ENCODE assay signal across 17 mouse cellular contexts in genomic region chr2:16414340-16414976, GRCm38 (mm10).
"Had no signal": no experiment of that assay in that cellular context is flagged by ENCODE, and none has a peak within 500 bp of the region (broad histone marks: within the 10 kb centered on the region; RNA-seq: fewer than 3 reads in every experiment).

No protein-coding gene starts in this region.

- H3K4me1 ChIP-seq: liver, embryonic 12.5 days; midbrain, embryonic 10.5 days; midbrain, embryonic 12.5 days; neural tube, embryonic 13.5 days; neural tube, embryonic 15.5 days had no signal

- ATAC-seq: liver, embryonic 12.5 days; midbrain, embryonic 16.5 days had no signal

- H3K27me3 ChIP-seq: liver, embryonic 12.5 days; midbrain, embryonic 12.5 days; neural tube, embryonic 13.5 days; neural tube, embryonic 15.5 days had no signal

- H3K36me3 ChIP-seq: liver, embryonic 12.5 days; midbrain, embryonic 10.5 days; midbrain, embryonic 12.5 days; neural tube, embryonic 13.5 days; neural tube, embryonic 15.5 days had no signal

- H3K27ac ChIP-seq: liver, embryonic 12.5 days; liver, embryonic 14.5 days; midbrain, embryonic 10.5 days; midbrain, embryonic 12.5 days; neural tube, embryonic 13.5 days; neural tube, embryonic 15.5 days had no signal

- H3K4me3 ChIP-seq: liver, embryonic 12.5 days; midbrain, embryonic 10.5 days; midbrain, embryonic 12.5 days; myocyte; neural tube, embryonic 13.5 days; neural tube, embryonic 15.5 days had no signal

- H3K9me3 ChIP-seq: liver, embryonic 12.5 days; midbrain, embryonic 10.5 days; midbrain, embryonic 12.5 days; neural tube, embryonic 13.5 days; neural tube, embryonic 15.5 days had no signal

- DNase-seq: midbrain, embryonic 14.5 days; retina, postnatal 1 day; right cerebral cortex, adult 18-20 months; right cerebral cortex, postnatal 25 days; right cerebral cortex, postnatal 4 days; spleen, adult 18-20 months; thymus, adult 18-20 months; thymus, postnatal 14 days; thymus, postnatal 36 days had no signal

- H3K4me2 ChIP-seq: liver, embryonic 12.5 days; midbrain, embryonic 12.5 days; neural tube, embryonic 13.5 days; neural tube, embryonic 15.5 days had no signal

- H3K9ac ChIP-seq: liver, embryonic 12.5 days; liver, embryonic 14.5 days; midbrain, embryonic 12.5 days; neural tube, embryonic 13.5 days; neural tube, embryonic 15.5 days had no signal
